Mouse (Mus musculus): ENCODE results near the gene Tm9sf1. TPM values are rescaled to one million over a fixed set of nuclear protein-coding genes. Genes with fewer than 3 reads are reported as not detected.
A peak's percentile ranks its signal among the peaks of the same experiment; 100 is the strongest.

Gene Tm9sf1
- polyA plus RNA-seq, 1 experiment from 2014 or later: 91.6 TPM

- Histone ChIP-seq H3K27ac (peak overlapping the region; percentile 73), H3K4me1 (peaks cover 25% of the 10 kb centered on the region), H3K36me3 (peaks cover 5% of the 10 kb centered on the region; the same call in 1 of the 2 replicates), H3K9me3 (no peaks in the 10 kb centered on the region), H3K27me3 (ENCODE audit: insufficient read depth, poor library complexity, severe bottlenecking) (peaks cover 3% of the 10 kb centered on the region; the same call in 1 of the 2 replicates), H3K4me3 (peak overlapping the region; percentile 45)
- 27% methylated on average over 22 of the region's 22 CpGs for WGBS
- no peak for DNase-seq (ENCODE audit: low spot score)
These were observed 25.0 kb downstream of the Tm9sf1 start for GRCm38 (mm10) chr14:55618486-55619195.

- no peaks in the 10 kb centered on the region; the same call in 1 of the 2 replicates for H3K36me3 ChIP-seq
- peak; percentile 94 for DNase-seq (ENCODE audit: low spot score)
- H3K27me3 ChIP-seq (ENCODE audit: insufficient read depth, poor library complexity, severe bottlenecking): peaks cover 3% of the 10 kb centered on the region; the same call in 1 of the 2 replicates
- no peaks in the 10 kb centered on the region for H3K9me3 ChIP-seq
- 12% methylated on average over 21 of the region's 21 CpGs for WGBS
- H3K4me3 ChIP-seq: peak within 1 kb of the TSS; percentile 45
- H3K4me1 ChIP-seq: peaks cover 28% of the 10 kb centered on the region
- H3K27ac ChIP-seq: peak within 1 kb of the TSS; percentile 73
These were observed 25.8 kb downstream of the Tm9sf1 start, which contains the start of gene Rec8 for GRCm38 (mm10) chr14:55617822-55618221. Gene Rec8 (plus strand): TSS chr14:55618037.

GRCm38 (mm10) chr14:55616844-55617243, 26.8 kb downstream of the Tm9sf1 start:
- Histone ChIP-seq H3K36me3 (no peaks in the 10 kb centered on the region), H3K4me1 (peaks cover 32% of the 10 kb centered on the region), H3K4me3 (no peak overlapping the region), H3K27ac (peak overlapping the region; percentile 73; the same call in 1 of the 2 replicates), H3K9me3 (no peaks in the 10 kb centered on the region), H3K27me3 (ENCODE audit: insufficient read depth, poor library complexity, severe bottlenecking) (peaks cover 3% of the 10 kb centered on the region; the same call in 1 of the 2 replicates)
- no peak for DNase-seq (ENCODE audit: low spot score)
- WGBS: 83% methylated on average over 2 of the region's 2 CpGs

- 0 out of 2 replicates have a peak, but pooled peaks cover 2% of the 10 kb centered on the region for H3K36me3 ChIP-seq
- peaks cover 32% of the 10 kb centered on the region for H3K4me1 ChIP-seq
- no peaks in the 10 kb centered on the region for H3K9me3 ChIP-seq
- peaks cover 3% of the 10 kb centered on the region; the same call in 1 of the 2 replicates for H3K27me3 ChIP-seq (ENCODE audit: insufficient read depth, poor library complexity, severe bottlenecking)
- H3K27ac ChIP-seq: no peak overlapping the region
- DNase-seq (ENCODE audit: low spot score): no peak
- no peak overlapping the region for H3K4me3 ChIP-seq
- 50% methylated on average over 2 of the region's 2 CpGs for whole genome bisulfite sequencing
These were observed 27.7 kb downstream of the Tm9sf1 start for GRCm38 (mm10) chr14:55615876-55616275.

- no peak overlapping the region for H3K4me3 ChIP-seq
- H3K4me1 ChIP-seq: peaks cover 32% of the 10 kb centered on the region
- 64% methylated on average over 7 of the region's 7 CpGs for WGBS
- H3K9me3 ChIP-seq: no peaks in the 10 kb centered on the region
- DNase-seq (ENCODE audit: low spot score): no peak
- H3K27me3 ChIP-seq (ENCODE audit: insufficient read depth, poor library complexity, severe bottlenecking): peaks cover 3% of the 10 kb centered on the region; the same call in 1 of the 2 replicates
- H3K36me3 ChIP-seq: peaks cover 9% of the 10 kb centered on the region
- no peak overlapping the region for H3K27ac ChIP-seq
These were observed 28.9 kb downstream of the Tm9sf1 start for GRCm38 (mm10) chr14:55614565-55615178.

- no peaks in the 10 kb centered on the region for H3K9me3 ChIP-seq
- DNase-seq (ENCODE audit: low spot score): no peak
- H3K27ac ChIP-seq: no peak overlapping the region
- H3K36me3 ChIP-seq: peaks cover 22% of the 10 kb centered on the region
- H3K27me3 ChIP-seq (ENCODE audit: insufficient read depth, poor library complexity, severe bottlenecking): no peaks in the 10 kb centered on the region
- peaks cover 24% of the 10 kb centered on the region for H3K4me1 ChIP-seq
- 37% methylated on average over 6 of the region's 6 CpGs for WGBS
- no peak overlapping the region for H3K4me3 ChIP-seq
These were observed 30.3 kb downstream of the Tm9sf1 start for GRCm38 (mm10) chr14:55613346-55613745.

GRCm38 (mm10) chr14:55608339-55608738, 35.3 kb downstream of the Tm9sf1 start:
- WGBS: 92% methylated on average over 6 of the region's 6 CpGs
- no peaks in the 10 kb centered on the region for H3K9me3 ChIP-seq
- H3K4me1 ChIP-seq: peaks cover 21% of the 10 kb centered on the region
- H3K36me3 ChIP-seq: peaks cover 58% of the 10 kb centered on the region
- H3K27ac ChIP-seq: no peak overlapping the region
- DNase-seq (ENCODE audit: low spot score): no peak
- no peaks in the 10 kb centered on the region for H3K27me3 ChIP-seq (ENCODE audit: insufficient read depth, poor library complexity, severe bottlenecking)
- H3K4me3 ChIP-seq: no peak overlapping the region

- Histone ChIP-seq H3K9me3 (no peaks in the 10 kb centered on the region), H3K4me1 (peaks cover 20% of the 10 kb centered on the region), H3K27ac (no peak overlapping the region), H3K4me3 (no peak overlapping the region), H3K36me3 (peaks cover 81% of the 10 kb centered on the region), H3K27me3 (ENCODE audit: insufficient read depth, poor library complexity, severe bottlenecking) (no peaks in the 10 kb centered on the region)
- WGBS: 71% methylated on average over 16 of the region's 16 CpGs
- no peak for DNase-seq (ENCODE audit: low spot score)
These were observed 37.7 kb downstream of the Tm9sf1 start for GRCm38 (mm10) chr14:55605743-55606459.

- no peak for DNase-seq (ENCODE audit: low spot score)
- H3K27ac ChIP-seq: no peak overlapping the region
- no peaks in the 10 kb centered on the region for H3K9me3 ChIP-seq
- peaks cover 20% of the 10 kb centered on the region for H3K4me1 ChIP-seq
- H3K36me3 ChIP-seq: peaks cover 86% of the 10 kb centered on the region
- H3K4me3 ChIP-seq: peak overlapping the region; percentile 57; the same call in 1 of the 2 replicates
- 93% methylated on average over 11 of the region's 11 CpGs for WGBS
- H3K27me3 ChIP-seq (ENCODE audit: insufficient read depth, poor library complexity, severe bottlenecking): no peaks in the 10 kb centered on the region
These were observed 38.8 kb downstream of the Tm9sf1 start for GRCm38 (mm10) chr14:55604823-55605222.

- Histone ChIP-seq H3K36me3 (peaks cover 86% of the 10 kb centered on the region), H3K4me3 (peak overlapping the region; percentile 57), H3K9me3 (no peaks in the 10 kb centered on the region), H3K27ac (peak overlapping the region; percentile 89), H3K4me1 (peaks cover 20% of the 10 kb centered on the region), H3K27me3 (ENCODE audit: insufficient read depth, poor library complexity, severe bottlenecking) (no peaks in the 10 kb centered on the region)
- WGBS: 20% methylated on average over 19 of the region's 19 CpGs
- peak; percentile 96 for DNase-seq (ENCODE audit: low spot score)
These were observed 39.7 kb downstream of the Tm9sf1 start for GRCm38 (mm10) chr14:55603633-55604576.

GRCm38 (mm10) chr14:55603271-55603632, 40.4 kb downstream of the Tm9sf1 start, which contains the start of gene Irf9:
Gene Irf9 (plus strand): TSS chr14:55603571.
- Histone ChIP-seq H3K4me3 (peak within 1 kb of the TSS; percentile 57), H3K36me3 (peaks cover 86% of the 10 kb centered on the region), H3K27ac (peak within 1 kb of the TSS; percentile 89)

More at GRCm38 (mm10) chr14:55603271-55603632, 40.4 kb downstream of the Tm9sf1 start, which contains the start of gene Irf9:
- H3K9me3 ChIP-seq: no peaks in the 10 kb centered on the region
- 80% methylated on average over 7 of the region's 7 CpGs for WGBS
- peaks cover 20% of the 10 kb centered on the region for H3K4me1 ChIP-seq
- no peaks in the 10 kb centered on the region for H3K27me3 ChIP-seq (ENCODE audit: insufficient read depth, poor library complexity, severe bottlenecking)
- no peak for DNase-seq (ENCODE audit: low spot score)

Measured in heart, embryonic 10.5 days (tissue).